Mouse (Mus musculus): ENCODE data around the gene Nt5c3b.

DNA sequence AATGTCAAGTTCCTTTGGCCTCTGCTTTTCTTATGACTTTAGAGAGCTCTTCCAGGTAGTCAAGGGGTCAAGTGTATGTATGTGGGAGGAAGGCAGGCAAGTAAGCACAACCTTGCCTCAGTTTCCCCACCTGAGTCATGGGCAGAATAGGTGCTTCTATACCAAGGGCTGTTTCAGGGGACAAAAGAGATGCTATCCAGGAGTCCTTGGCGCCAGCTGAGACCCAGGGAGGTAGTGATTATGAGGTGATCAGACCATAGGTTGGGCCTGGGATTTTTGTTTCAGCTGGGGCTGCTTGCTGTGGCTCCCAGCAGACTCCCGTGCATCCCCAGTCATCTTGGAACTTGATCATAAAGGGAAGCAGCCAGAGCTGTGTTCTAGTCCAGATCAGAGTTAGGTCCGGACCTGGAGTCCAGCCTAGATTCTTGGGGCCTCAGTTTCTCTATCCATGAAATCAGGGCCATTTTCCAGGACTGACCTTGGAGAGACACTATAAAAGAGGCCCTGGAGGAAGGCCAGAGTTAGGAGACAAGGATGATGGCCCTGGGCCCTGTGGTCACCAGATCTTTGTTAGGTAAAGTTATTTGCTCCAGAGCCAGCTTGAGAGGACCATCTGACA, 37.0 kb downstream of the Nt5c3b start:
- TF ChIP-seq CTCF (conservative IDR thresholded peaks at IDR 0.05 in 1 of 2, IDR thresholded peaks at IDR 0.05 in 1 of 2; ENCODE audit: low read depth in 2 of 2, low read length in 2 of 2), result no peak
- no peak for TF ChIP-seq POLR2A (IDR thresholded peaks at IDR 0.05; ENCODE audit: low read depth, low read length)
- no peak for TF ChIP-seq ZNF384 (IDR thresholded peaks at IDR 0.05; ENCODE audit: low read depth, low read length)
- no peak for TF ChIP-seq EP300 (IDR thresholded peaks at IDR 0.05; ENCODE audit: low read length)
- TF ChIP-seq IRF4 (IDR thresholded peaks at IDR 0.05; ENCODE audit: low read depth, low read length), result no peak
- no peak for TF ChIP-seq KAT2A (IDR thresholded peaks at IDR 0.05; ENCODE audit: insufficient replicate concordance, low read length)
- no peak for TF ChIP-seq CHD2 (IDR thresholded peaks at IDR 0.05; ENCODE audit: low read length)
- no peak for TF ChIP-seq MAFK (IDR thresholded peaks at IDR 0.05; ENCODE audit: insufficient replicate concordance, low read length)
- TF ChIP-seq SIN3A (IDR thresholded peaks at IDR 0.05; ENCODE audit: low read length), result no peak
- TF ChIP-seq HCFC1 (IDR thresholded peaks at IDR 0.05; ENCODE audit: low read depth, low read length), result no peak
- TF ChIP-seq BHLHE40 (IDR thresholded peaks at IDR 0.05; ENCODE audit: low read depth, low read length), result no peak
- TF ChIP-seq POLR2AphosphoS2 (IDR thresholded peaks at IDR 0.05; ENCODE audit: low read depth, low read length), result no peak
